Mouse (Mus musculus) bone marrow, adult 2 months (tissue): ENCODE results near the gene Terb1.

Source experiments
- CTCF ChIP-seq: fragments of 200-500 bp; IDR thresholded peaks from 2 replicates; pipeline ENCODE4 v1.5.1; 2011; ENCODE audit warnings: low read length, control low read depth; ENCODE audit not compliant: control insufficient read depth, insufficient read depth
- POLR2A ChIP-seq: fragments of 200-500 bp; IDR thresholded peaks from 2 replicates; pipeline ENCODE4 v1.6.1; 2011; ENCODE audit warnings: low read depth, mild to moderate bottlenecking, control low read depth, low read length, borderline replicate concordance; ENCODE audit not compliant: control insufficient read depth

DNA sequence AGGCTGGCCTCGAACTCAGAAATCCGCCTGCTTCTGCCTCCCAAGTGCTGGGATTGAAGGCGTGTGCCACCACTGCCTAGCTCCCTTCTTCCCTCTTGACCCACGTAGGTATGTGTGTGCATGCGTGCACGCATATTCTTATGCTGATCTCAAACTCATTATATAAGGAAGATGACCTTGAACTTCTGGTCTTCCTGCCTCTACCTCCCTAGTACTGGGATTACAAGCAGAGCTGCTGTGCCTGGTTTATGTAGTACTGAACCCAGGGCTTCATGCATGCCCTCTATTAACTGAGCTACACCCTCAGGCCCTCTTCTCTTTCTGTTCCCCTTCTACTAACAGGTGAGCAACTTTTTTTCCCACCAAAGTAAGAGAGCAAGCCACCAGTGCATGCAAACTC, 77.1 kb downstream of the Terb1 start:
- TF ChIP-seq CTCF (no peak), POLR2A (no peak)
